Mouse (Mus musculus): Measurements from ENCODE around the gene Ccdc153. TPM values are rescaled to one million over a fixed set of nuclear protein-coding genes. Genes with fewer than 3 reads are reported as not detected.

The Ccdc153 gene
- total RNA-seq, 2 experiments from 2014 or later = not detected

GRCm38 (mm10) chr9:44238501-44239190 lies 1.8 kb upstream of the Ccdc153 start:
- intact Hi-C loops (cut with DNase I) = loop anchor here (10.0 kb wide), 3 partner anchors 54 to 254 kb away; no protein-coding TSS in a partner anchor
- DNase-seq (ENCODE audit: low spot score) = no peak

DNA sequence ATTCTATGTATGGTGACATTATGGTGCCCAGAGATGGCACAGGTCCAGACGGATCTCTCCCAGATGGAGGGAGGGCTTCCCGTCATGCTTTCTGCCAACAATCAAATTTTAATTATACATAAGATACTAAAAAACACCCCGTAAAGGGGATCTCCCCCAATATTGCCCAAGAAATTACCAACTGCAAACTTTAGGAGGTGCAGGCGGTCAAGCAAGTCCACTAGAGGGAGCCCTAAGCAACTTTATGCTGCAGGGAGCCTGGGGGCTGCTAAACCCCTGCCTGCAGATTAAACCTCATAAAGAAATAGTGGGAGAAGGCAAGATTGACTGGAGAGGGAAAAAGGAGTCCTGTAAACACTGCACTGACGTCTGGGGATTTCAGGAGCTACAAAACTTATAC lies 1.0 kb upstream of the Ccdc153 start:
- no peak for DNase-seq (ENCODE audit: low spot score)
- intact Hi-C loops (cut with DNase I) = loop anchor here (10.0 kb wide), 3 partner anchors 55 to 255 kb away; no protein-coding TSS in a partner anchor

GRCm38 (mm10) chr9:44240911-44241310 lies 435 bp downstream of the Ccdc153 start:
- no peak for DNase-seq (ENCODE audit: low spot score)
- intact Hi-C loops (cut with DNase I) = loop anchor here (2.0 kb wide), 1 partner anchor 150 kb away; no protein-coding TSS in a partner anchor

- intact Hi-C loops (cut with DNase I) = loop anchor here (2.0 kb wide), 1 partner anchor 149 kb away; no protein-coding TSS in a partner anchor
Observed at GRCm38 (mm10) chr9:44241418-44241817, 942 bp downstream of the Ccdc153 start.

GRCm38 (mm10) chr9:44243621-44244020 lies 3.1 kb downstream of the Ccdc153 start:
- intact Hi-C loops (cut with DNase I) = no loop called here

More at GRCm38 (mm10) chr9:44241418-44241817, 942 bp downstream of the Ccdc153 start:
- DNase-seq (ENCODE audit: low spot score) = no peak

GRCm38 (mm10) chr9:44247907-44248306 lies 7.4 kb downstream of the Ccdc153 start:
- DNase-seq (ENCODE audit: low spot score) = no peak
- intact Hi-C loops (cut with DNase I) = loop anchor here (5.0 kb wide), 1 partner anchor 109 kb away; no protein-coding TSS in a partner anchor

More at GRCm38 (mm10) chr9:44243621-44244020, 3.1 kb downstream of the Ccdc153 start:
- DNase-seq (ENCODE audit: low spot score) = no peak

DNA sequence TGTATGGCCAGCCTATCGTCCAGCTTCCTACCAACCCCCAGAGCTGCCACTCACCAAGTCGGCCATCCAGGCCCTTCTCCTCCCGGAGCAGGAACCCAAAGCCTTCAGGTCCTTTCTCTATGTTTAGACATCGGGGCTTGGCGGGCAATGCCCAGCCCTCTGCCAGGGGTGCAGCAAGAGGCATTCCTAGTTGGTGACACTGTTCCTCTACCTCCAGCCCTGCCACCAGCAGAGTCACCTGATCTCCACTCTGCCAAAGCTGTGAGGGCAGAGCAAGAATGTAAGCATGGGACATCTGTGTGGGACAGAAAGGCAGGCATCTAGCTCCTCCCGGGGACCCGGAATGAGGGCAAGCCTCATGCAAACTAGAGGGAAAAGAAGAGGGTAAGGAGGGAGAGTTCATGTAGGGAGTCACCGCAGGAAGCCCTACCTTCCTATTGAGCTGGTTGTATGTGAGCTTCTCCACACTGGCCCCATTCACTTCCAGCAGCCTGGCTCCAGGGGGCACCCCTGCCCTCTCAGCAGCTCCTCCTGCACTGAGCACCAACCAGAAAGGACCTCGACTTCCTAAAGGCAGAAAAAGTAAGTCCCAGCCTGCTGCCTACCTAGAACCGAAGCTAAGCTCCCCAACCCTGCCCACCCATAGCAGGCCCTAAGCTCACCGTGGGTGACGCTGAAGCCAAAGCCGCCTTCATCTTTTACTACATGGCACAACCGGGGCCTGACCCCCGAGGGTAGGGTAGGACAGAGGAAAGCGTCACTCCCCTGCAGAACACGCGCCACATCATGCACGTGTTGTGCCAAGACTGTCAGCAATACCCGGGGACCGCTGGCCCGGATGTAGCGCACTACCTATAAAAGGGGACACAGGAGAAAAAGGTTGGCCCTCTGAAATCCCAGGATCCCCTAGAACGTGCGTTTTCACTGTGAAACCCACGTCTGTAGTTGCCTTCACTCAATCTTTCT lies 9.0 kb downstream of the Ccdc153 start:
- intact Hi-C loops (cut with DNase I) = loop anchor here (5.0 kb wide), 1 partner anchor 108 kb away; no protein-coding TSS in a partner anchor

GRCm38 (mm10) chr9:44250445-44250844 lies 10.0 kb downstream of the Ccdc153 start:
- intact Hi-C loops (cut with DNase I) = no loop called here
- no peak for DNase-seq (ENCODE audit: low spot score)

More for the DNA sequence above, 9.0 kb downstream of the Ccdc153 start:
- no peak for DNase-seq (ENCODE audit: low spot score)

DNA sequence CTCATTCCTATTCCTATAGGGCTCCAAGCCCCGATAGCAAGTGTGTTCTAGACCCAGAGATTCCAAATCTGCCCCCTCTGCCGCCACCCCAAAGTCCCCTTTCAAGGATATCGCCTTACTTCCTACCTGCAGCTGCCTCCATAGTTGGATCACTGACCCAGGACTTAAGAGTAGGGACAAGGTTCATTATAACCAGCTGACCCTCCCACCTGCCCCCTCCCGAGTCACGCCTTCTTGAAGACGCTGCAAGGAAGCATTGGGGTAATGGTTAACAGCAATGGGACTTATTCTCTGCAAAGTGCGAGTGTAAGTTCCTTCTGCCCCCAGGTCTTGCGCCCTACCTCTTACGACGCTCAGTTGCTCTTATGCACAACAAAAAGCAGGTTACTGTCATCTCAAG lies 10.8 kb downstream of the Ccdc153 start, which contains the start of gene Pdzd3:
Pdzd3 (minus strand) TSS at position 158 of the 400 bp plus-strand sequence.
- intact Hi-C loops (cut with DNase I) = no loop called here
- no peak for DNase-seq (ENCODE audit: low spot score)

DNA sequence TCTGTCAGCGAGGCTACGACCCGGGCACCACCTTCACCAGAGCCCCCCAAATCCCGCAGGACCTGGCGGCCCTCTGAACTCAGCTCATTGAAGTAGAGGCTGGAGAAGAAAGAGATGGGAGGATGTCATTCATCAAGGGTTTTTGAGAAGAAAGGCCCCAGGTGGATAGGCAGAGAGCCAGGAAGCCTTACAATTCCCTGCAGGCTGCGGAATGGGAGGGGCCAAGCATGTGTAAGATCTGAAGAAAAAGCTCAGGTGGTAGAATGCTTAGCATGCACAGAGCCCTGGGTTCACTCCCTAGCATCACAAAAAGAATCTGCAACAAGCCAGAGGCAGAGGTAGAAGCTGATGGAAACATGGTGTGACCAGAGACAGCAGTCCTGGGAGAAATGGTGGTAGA lies 13.0 kb downstream of the Ccdc153 start:
- intact Hi-C loops (cut with DNase I) = no loop called here
- DNase-seq (ENCODE audit: low spot score) = no peak

DNA sequence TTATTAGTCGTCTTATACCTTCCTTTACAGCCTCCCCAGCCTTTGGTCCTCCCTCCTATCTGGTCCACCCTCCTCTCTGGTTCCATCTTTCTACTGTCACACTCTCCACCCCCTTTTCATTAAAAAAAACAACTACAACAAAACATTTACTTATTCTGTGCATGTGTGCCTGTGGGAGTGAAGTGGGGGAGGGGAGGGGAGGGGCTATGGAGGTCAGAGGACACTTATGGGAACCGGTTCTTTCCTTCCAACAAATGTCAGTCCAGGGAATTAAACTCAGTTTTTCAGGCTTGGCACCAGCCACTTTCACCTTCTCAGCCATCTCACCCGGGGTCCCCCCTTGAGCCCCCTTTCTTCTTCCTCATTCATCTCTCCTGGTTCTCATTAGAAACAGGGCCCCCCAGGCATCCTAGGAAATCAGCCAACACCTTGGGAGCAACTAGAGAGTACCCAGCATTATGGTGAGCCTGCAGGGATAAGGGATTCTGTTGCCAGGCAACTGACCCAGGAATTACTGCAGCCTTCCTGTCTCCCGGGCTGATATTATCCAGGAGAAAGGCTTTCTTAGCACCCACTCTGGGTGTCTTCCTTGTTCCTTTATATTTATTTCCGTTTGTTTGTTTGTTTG lies 14.1 kb downstream of the Ccdc153 start:
- DNase-seq (ENCODE audit: low spot score) = no peak
- intact Hi-C loops (cut with DNase I) = no loop called here

DNA sequence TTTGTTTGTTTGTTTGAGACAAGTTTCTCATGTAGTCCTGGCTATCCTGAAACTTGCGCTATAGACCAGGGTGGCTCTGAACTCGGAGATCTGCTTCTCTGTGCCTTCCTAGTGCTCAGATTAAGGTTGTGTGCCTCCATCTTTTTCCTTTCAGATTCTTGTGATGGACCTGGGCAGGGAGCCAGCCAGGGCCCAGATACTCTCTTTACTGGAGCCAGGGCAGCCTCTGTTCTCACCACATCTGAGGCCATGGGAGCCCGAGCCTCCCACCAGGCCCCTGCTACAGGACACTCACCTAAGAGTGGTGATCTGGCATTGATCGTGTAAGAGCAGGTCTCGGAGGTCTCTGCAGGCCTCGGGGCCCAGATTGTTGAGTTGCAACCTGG lies 14.7 kb downstream of the Ccdc153 start:
- intact Hi-C loops (cut with DNase I) = no loop called here
- DNase-seq (ENCODE audit: low spot score) = no peak

- DNase-seq (ENCODE audit: low spot score) = no peak
- intact Hi-C loops (cut with DNase I) = no loop called here
Observed at GRCm38 (mm10) chr9:44256213-44256612, 15.7 kb downstream of the Ccdc153 start.

DNA sequence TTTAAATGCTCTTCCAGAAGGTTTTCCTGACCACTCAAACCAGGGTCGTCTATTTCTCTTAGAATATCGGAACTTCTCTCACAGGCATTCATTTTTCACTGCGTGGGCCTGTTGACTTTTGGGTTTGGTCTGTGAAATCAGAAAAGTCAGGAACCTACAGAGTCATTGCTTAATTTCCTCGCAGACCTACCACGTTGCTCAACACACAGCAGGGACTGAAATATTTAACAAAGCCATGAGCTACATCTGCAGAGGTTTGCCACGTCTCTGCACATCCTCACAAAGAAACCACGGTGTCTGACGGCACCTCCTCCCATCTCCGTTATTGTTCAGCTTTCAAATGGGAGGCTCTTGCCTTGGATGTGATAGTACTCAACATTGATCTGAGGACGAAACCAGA lies 18.5 kb downstream of the Ccdc153 start:
- intact Hi-C loops (cut with DNase I) = no loop called here
- no peak for DNase-seq (ENCODE audit: low spot score)

DNA sequence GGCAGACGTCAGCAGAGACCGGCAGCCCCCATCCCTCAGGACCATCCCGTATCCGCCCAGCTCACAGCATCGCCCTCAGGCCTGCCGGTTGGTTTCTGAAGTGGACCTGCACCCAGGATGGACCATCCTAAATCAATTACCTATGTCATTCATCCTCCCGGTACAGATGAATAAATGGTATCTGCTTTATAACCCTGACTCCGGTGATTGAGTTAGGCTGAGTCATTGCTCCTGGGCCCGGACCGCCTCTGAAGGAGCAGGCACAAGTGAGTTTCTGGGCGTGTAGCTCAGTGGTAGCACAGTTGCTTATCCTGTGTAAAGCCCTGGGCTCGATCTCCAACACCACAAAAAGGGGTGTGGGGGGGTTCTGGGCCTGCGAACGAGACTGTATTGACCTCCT lies 20.9 kb downstream of the Ccdc153 start:
- DNase-seq (ENCODE audit: low spot score) = no peak
- intact Hi-C loops (cut with DNase I) = loop anchor here (10.0 kb wide), 1 partner anchor 277 kb away; no protein-coding TSS in a partner anchor

DNA sequence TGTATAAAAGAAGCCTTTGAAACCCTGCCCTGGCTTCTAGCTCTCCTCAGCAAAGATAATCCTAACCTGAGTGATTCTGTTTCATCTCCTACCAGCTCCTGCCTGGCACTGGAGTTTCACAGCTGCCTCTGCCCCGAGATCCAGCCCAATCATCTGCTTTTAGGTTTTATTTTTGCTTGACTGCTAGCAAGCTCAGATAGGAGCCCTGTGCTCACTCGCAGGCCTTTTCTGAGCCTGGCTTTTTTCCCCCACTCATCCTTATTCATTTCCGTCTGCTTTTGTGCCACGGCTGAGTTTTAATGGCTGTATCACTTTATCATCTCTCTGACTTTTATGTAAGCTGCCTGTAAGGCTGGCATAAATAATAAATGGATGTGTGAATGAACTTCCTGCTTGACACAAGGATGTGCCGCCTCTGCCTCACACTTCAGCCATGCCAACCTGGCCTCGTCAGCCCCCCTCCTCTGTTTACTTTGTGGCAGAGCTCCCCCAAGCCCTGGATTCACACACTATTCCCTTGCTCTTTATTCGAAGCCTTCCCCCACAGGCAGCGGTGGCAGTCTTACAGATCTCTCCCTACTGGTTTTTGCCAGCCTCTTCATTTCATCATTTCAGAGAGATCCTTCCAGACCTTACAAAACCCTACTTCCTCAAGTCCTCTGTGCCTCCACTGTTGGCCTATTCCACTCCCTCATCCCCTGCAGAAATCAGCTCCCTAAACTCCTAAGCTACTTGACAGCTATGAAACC lies 26.2 kb downstream of the Ccdc153 start:
- intact Hi-C loops (cut with DNase I) = loop anchor here (10.0 kb wide), 1 partner anchor 282 kb away; no protein-coding TSS in a partner anchor

GRCm38 (mm10) chr9:44267319-44268026 lies 27.0 kb downstream of the Ccdc153 start:
- intact Hi-C loops (cut with DNase I) = loop anchor here (10.0 kb wide), 1 partner anchor 283 kb away; no protein-coding TSS in a partner anchor
- no peak for DNase-seq (ENCODE audit: low spot score)

More for the DNA sequence above, 26.2 kb downstream of the Ccdc153 start:
- DNase-seq (ENCODE audit: low spot score) = no peak

DNA sequence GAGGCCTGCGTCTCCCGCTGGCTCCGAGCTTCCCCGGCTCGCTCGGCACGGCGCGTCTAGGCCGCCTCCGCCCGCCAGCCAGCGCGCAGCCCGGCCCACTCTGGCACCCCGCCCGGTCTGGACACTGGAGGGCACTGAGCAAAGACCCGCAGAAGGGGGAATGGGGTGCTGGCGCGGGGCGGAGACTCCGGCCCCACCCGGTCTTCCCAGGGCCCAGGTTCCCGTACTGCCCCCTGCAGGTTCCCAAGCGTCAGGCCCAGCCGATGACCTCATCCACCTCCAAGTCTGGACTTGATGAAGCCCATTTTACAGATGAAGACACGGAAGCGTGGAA lies 27.5 kb downstream of the Ccdc153 start:
- peak; percentile 81 for DNase-seq (ENCODE audit: low spot score)
- intact Hi-C loops (cut with DNase I) = loop anchor here (10.0 kb wide), 1 partner anchor 283 kb away; no protein-coding TSS in a partner anchor

Data from heart, postnatal 25 days (tissue).